Comparison of ENCODE assay signal across 16 mouse cellular contexts in genomic region chr9:28139957-28140597, GRCm38 (mm10).
"Had no signal": no experiment of that assay in that cellular context is flagged by ENCODE, and none has a peak within 500 bp of the region (broad histone marks: within the 10 kb centered on the region; RNA-seq: fewer than 3 reads in every experiment).

No protein-coding gene starts in this region.

- H3K9me3 ChIP-seq: limb, embryonic 10.5 days; liver, embryonic 13.5 days; megakaryocyte, embryonic 14.5 days; midbrain, embryonic 12.5 days; neural tube, embryonic 13.5 days had no signal

- DNase-seq: kidney, adult 11 months; kidney, adult 9 months; kidney, postnatal 4 days; liver, embryonic 13.5 days; liver, postnatal 0 days; retina, postnatal 1 day; right cerebral cortex, postnatal 14 days; thymus, postnatal 36 days had no signal

- H3K27ac ChIP-seq: kidney, postnatal 0 days; left cerebral cortex, adult 2 months; limb, embryonic 10.5 days; liver, embryonic 13.5 days; macrophage; midbrain, embryonic 12.5 days; neural tube, embryonic 13.5 days had no signal

- H3K4me1 ChIP-seq: limb, embryonic 10.5 days; liver, embryonic 13.5 days; megakaryocyte, embryonic 14.5 days had no signal

- ATAC-seq: liver, postnatal 0 days; midbrain, embryonic 16.5 days had no signal

- H3K36me3 ChIP-seq: limb, embryonic 10.5 days; liver, embryonic 13.5 days; midbrain, embryonic 12.5 days; neural tube, embryonic 13.5 days had no signal

- H3K27me3 ChIP-seq: liver, embryonic 13.5 days; megakaryocyte, embryonic 14.5 days; midbrain, embryonic 12.5 days; neural tube, embryonic 13.5 days had no signal

- H3K9ac ChIP-seq: liver, embryonic 13.5 days; liver, postnatal 0 days; midbrain, embryonic 12.5 days; neural tube, embryonic 13.5 days had no signal

- H3K4me2 ChIP-seq: liver, embryonic 13.5 days; midbrain, embryonic 12.5 days; neural tube, embryonic 13.5 days had no signal

- H3K4me3 ChIP-seq: left cerebral cortex, adult 2 months; limb, embryonic 10.5 days; liver, embryonic 13.5 days; megakaryocyte, embryonic 14.5 days; midbrain, embryonic 12.5 days; neural tube, embryonic 13.5 days had no signal
